Mouse (Mus musculus) lung, postnatal 0 days (tissue): ENCODE data around the gene Prkcsh.

Experiments
- CTCF ChIP-seq: IDR thresholded peaks from 2 replicates; pipeline ENCODE4 v1.5.1; 2016; ENCODE audit warnings: antibody characterized with exemption, mild to moderate bottlenecking
- EP300 ChIP-seq: IDR thresholded peaks from 2 replicates; pipeline ENCODE4 v1.6.1; 2016; ENCODE audit warnings: antibody characterized with exemption, mild to moderate bottlenecking, control low read depth

GRCm38 (mm10) chr9:21960135-21960534 is 42.5 kb upstream of the Prkcsh start:
- TF ChIP-seq CTCF (no peak), EP300 (no peak)
